Mouse (Mus musculus) lung, postnatal 0 days (tissue): Measurements from ENCODE around the gene Bckdhb.

Source experiments
- CTCF ChIP-seq: IDR thresholded peaks from 2 replicates; pipeline ENCODE4 v1.5.1; 2016; ENCODE audit warnings: antibody characterized with exemption, mild to moderate bottlenecking
- EP300 ChIP-seq: IDR thresholded peaks from 2 replicates; pipeline ENCODE4 v1.6.1; 2016; ENCODE audit warnings: antibody characterized with exemption, mild to moderate bottlenecking, control low read depth

- TF ChIP-seq CTCF (no peak), EP300 (no peak)
Observed at GRCm38 (mm10) chr9:84090316-84091063, 165.5 kb downstream of the Bckdhb start.
